Mouse (Mus musculus) liver, embryonic 15.5 days (tissue): Measurements from ENCODE around the gene Erh. TPM values are rescaled to one million over a fixed set of nuclear protein-coding genes. Genes with fewer than 3 reads are reported as not detected.

Source experiments
- ATAC-seq: fragments of 200-750 bp; cut with Nextera tagmentation; 2 replicates; pipeline ENCODE4 v1.8.0; 2017; ENCODE audit warnings: moderate number of reproducible peaks, mild to moderate bottlenecking, moderate library complexity; ENCODE audit not compliant: insufficient read depth
- H3K27ac ChIP-seq: fragments of 300-500 bp; sonication (generic); replicated peaks from 2 replicates; pipeline ENCODE4 v1.5.1; 2015; ENCODE audit warnings: mild to moderate bottlenecking, inconsistent platforms
- H3K27me3 ChIP-seq: fragments of 300-500 bp; sonication (generic); 2 replicates; pipeline ENCODE4 v1.6.1; 2015; ENCODE audit warnings: mild to moderate bottlenecking, inconsistent platforms
- H3K36me3 ChIP-seq: fragments of 300-500 bp; sonication (generic); replicated peaks from 2 replicates; pipeline ENCODE4 v1.6.1; 2015; ENCODE audit warnings: moderate library complexity, mild to moderate bottlenecking, inconsistent platforms
- H3K4me1 ChIP-seq: fragments of 300-500 bp; sonication (generic); replicated peaks from 2 replicates; pipeline ENCODE4 v1.6.1; 2015; ENCODE audit warnings: inconsistent platforms
- H3K4me2 ChIP-seq: fragments of 300-500 bp; sonication (generic); 2 replicates; pipeline ENCODE4 v1.6.1; 2015; ENCODE audit warnings: moderate library complexity, mild to moderate bottlenecking, inconsistent platforms
- H3K4me3 ChIP-seq: fragments of 300-500 bp; sonication (generic); replicated peaks from 2 replicates; pipeline ENCODE4 v1.5.1; 2015; ENCODE audit warnings: mild to moderate bottlenecking, inconsistent platforms
- H3K9ac ChIP-seq: fragments of 300-500 bp; sonication (generic); 2 replicates; pipeline ENCODE4 v1.6.1; 2015; ENCODE audit warnings: moderate library complexity, mild to moderate bottlenecking, inconsistent platforms
- H3K9me3 ChIP-seq: fragments of 300-500 bp; sonication (generic); replicated peaks from 2 replicates; pipeline ENCODE4 v1.6.1; 2016; ENCODE audit warnings: inconsistent platforms
- WGBS: fragments of 180-500 bp; shearing (Covaris S2); methylation state at CpG from one replicate; pipeline ENCODE4 v1.1.7; 2015; ENCODE audit warnings: mixed read lengths; ENCODE audit not compliant: insufficient replicate concordance; 5-methylcytosine and 5-hydroxymethylcytosine counted together
- polyA plus RNA-seq: library from polyadenylated mRNA; unstranded; fragments of >200 nt; fragmentation: Nextera tagmentation; extraction: Ambion mirVana; gene quantifications from 2 replicates; pipeline ENCODE4 v1.2.1, GENCODE M21; 2015

The Erh gene
- 103 and 115 TPM in 2 replicates for polyA plus RNA-seq

DNA sequence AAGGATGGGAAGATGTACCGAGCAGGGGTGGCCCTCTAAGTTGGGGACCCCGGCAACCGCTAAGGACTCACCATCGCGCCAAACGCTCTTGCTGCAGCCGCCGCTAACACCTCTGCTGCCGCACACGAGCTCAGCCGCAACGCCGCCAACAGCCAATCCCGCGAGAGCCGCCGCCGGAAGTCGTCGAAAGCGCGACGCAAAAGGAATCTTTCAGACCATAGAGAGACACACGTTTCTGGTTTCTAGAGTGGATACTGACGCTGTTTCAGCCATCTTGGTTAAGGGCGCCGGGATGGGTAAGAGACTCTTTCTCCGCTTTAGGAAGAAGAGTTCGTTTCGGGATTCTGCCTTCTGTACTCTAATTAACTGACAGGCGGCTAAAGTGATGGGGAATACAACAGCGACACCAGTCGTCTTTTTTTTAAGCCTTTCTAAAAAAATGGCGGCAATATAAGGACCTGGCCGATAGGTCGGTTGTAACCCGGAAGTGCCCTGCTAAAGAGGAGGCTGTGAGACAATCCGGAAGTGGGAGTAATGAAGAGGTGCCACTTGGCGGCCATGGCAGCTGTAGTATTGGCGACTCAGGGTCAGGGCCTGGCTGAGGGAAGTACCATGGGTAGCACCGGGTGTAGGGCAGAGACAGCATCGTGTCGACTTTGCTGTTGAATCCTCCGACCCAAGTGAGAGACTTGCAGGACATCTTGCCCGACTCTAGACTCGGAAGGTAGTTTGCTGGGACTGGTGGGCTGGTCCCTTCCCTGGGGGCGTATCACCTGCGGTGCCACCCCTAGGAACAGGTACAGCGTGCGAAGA, at the start of gene Erh, which contains the start of gene Slc39a9:
Gene Erh, minus strand, starts transcription at position 649 of the 813 bp plus-strand sequence.
Gene Slc39a9, plus strand, starts transcription at position 191 of the 813 bp plus-strand sequence.
- no peaks in the 10 kb centered on the region for H3K9me3 ChIP-seq
- H3K4me2 ChIP-seq = peak within 1 kb of the TSS; percentile 84
- H3K4me3 ChIP-seq = peak within 1 kb of the TSS; percentile 81
- under 1% methylated on average over 50 of the region's 50 CpGs for WGBS
- peak within 1 kb of the TSS; percentile 76 for H3K27ac ChIP-seq
- peaks cover 46% of the 10 kb centered on the region for H3K36me3 ChIP-seq
- H3K9ac ChIP-seq = peak within 1 kb of the TSS; percentile 86
- H3K27me3 ChIP-seq = no peaks in the 10 kb centered on the region
- H3K4me1 ChIP-seq = peaks cover 39% of the 10 kb centered on the region
- peak; percentile 96 for ATAC-seq

DNA sequence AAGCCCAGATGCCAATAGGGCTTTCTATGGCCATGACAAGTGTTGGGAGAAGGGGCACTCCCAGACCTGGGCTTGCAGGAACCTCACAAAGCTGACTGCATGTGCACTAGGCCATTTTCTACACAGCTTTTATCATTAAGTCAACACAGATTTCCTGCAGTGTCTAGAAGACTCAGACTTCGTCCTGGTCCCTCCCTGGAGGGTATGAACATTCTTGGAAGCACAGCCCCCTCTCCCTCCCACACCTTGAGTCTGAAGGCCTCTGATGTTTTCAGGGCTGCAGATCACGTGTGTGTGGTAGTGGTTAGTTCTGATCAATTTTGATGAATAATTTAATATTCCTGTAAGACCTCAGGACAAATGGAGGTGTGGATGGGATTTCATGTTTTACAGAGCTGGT, 49.6 kb upstream of the Erh start:
- no peak for ATAC-seq
- H3K9me3 ChIP-seq = no peaks in the 10 kb centered on the region
- WGBS = 34% methylated on average over 2 of the region's 2 CpGs
- no peak overlapping the region for H3K27ac ChIP-seq
- no peak overlapping the region for H3K4me3 ChIP-seq
- no peak overlapping the region for H3K9ac ChIP-seq
- H3K4me2 ChIP-seq = no peak overlapping the region
- H3K27me3 ChIP-seq = peaks cover 73% of the 10 kb centered on the region
- H3K4me1 ChIP-seq = peaks cover 21% of the 10 kb centered on the region
- no peaks in the 10 kb centered on the region for H3K36me3 ChIP-seq

DNA sequence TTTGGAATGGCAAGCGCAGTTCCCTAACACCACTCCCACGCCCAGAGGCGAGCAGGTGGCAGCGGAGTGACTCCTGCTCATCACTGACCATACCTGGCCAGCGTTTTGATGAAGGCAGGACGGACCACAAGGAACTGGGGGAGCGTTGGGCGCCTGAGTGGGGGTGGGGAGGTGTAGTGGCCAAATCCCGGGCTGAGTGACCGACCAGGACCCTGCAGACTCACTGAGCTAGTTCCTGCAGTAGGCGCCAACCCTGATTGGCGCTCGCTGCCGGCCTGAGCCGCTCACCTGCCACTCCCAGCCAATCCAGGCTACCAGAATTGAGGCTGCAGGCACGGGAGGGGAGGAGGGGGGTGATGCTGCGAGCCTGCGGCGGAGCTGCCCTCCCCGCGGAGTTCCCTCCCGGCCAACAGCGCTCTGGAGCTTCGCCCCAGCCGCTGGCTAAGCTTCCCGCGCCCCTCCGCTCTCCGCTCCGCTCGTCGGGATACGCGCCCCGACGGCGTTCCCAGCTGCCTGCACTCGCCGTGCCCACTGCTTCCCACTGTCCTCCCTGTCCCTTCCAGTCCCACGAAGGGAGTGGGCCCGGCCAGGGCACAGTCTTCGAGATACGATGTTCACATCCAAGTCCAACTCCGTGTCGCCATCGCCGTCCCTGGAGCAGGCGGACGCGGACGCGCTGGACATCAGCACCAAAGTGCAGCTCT, 48.3 kb upstream of the Erh start, which contains the start of gene Plekhd1:
Gene Plekhd1, plus strand, starts transcription at position 323 of the 704 bp plus-strand sequence.
- Histone ChIP-seq H3K9me3 (no peaks in the 10 kb centered on the region), H3K9ac (no peak within 1 kb of the TSS), H3K4me3 (peak within 1 kb of the TSS; percentile 42), H3K27ac (no peak within 1 kb of the TSS), H3K36me3 (no peaks in the 10 kb centered on the region), H3K4me2 (peak within 1 kb of the TSS; percentile 64), H3K4me1 (peaks cover 13% of the 10 kb centered on the region), H3K27me3 (peaks cover 73% of the 10 kb centered on the region)
- ATAC-seq = no peak
- WGBS = 3% methylated on average over 52 of the region's 52 CpGs

DNA sequence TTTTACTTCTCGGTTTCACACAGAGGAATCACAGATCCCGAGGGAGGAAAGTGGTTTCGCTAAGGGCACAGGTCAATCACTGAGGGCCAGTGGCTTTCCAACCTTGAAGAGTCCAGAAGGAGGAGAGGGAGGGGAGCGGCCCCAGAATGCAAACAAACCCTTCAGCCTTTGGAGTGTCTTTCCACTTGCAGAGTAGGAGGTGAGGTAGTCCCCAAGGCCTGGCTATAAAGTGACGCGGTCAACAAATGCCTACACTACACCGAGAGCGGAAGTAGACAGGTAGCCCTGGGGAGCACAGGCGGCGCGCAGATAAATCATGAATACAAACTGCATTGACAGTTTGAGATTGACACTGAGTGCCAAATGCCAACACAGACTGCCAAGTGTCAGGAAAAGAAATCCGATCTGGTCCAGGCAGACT, 47.5 kb upstream of the Erh start:
- H3K27me3 ChIP-seq = peaks cover 73% of the 10 kb centered on the region
- H3K4me1 ChIP-seq = peaks cover 13% of the 10 kb centered on the region
- 0 out of 2 replicates have a peak overlapping the region, but pooled peaks have one; percentile 64 for H3K4me2 ChIP-seq
- H3K4me3 ChIP-seq = no peak overlapping the region
- no peak overlapping the region for H3K9ac ChIP-seq
- 16% methylated on average over 12 of the region's 12 CpGs for WGBS
- H3K9me3 ChIP-seq = no peaks in the 10 kb centered on the region
- H3K36me3 ChIP-seq = no peaks in the 10 kb centered on the region
- H3K27ac ChIP-seq = no peak overlapping the region
- ATAC-seq = no peak

DNA sequence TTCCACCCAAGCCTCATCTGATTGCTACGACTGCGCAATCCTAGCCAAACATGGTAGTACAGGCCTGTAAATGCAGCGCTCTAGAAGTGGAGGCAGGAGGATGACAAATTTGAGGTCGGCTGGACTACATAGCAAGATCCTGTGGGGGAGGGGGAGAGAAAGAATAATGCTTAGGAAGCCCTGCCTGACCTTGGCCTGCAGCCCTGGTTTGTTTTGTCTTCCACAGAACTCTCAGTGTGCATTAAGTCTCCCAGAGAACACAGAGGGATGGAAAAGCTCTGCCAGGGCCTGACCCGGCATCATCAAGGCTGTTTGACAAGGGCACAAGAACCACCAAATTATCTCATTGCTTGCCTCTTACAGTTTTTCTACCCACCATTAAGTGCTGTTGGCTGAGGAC, 45.6 kb upstream of the Erh start:
- no peaks in the 10 kb centered on the region for H3K36me3 ChIP-seq
- H3K9me3 ChIP-seq = no peaks in the 10 kb centered on the region
- no peak overlapping the region for H3K27ac ChIP-seq
- H3K9ac ChIP-seq = no peak overlapping the region
- no peak overlapping the region for H3K4me2 ChIP-seq
- 55% methylated on average over 5 of the region's 5 CpGs for WGBS
- ATAC-seq = no peak
- H3K27me3 ChIP-seq = peaks cover 60% of the 10 kb centered on the region
- H3K4me3 ChIP-seq = no peak overlapping the region
- peaks cover 18% of the 10 kb centered on the region for H3K4me1 ChIP-seq

DNA sequence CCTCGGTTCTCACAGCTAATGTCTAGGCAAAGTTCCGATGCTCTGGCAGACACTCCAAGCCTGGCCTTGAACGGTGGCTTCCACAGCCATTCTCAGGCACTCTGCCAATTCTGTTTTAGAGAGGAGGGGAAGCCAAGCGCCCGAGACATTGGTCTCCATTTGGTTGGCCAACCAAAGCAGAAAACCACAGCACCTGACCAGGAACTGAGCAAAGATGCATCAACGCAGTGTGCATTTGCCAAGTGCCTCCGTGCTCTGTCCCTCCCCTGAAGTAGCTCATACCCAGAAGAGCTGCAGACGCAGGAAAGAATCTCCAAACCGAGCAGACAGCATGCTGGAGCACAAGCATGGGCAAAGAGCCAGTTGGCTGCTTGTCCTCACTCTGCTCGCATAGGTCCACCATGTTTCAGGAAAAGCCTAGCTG, 43.7 kb upstream of the Erh start:
- ATAC-seq = no peak
- Histone ChIP-seq H3K9me3 (no peaks in the 10 kb centered on the region), H3K4me1 (peaks cover 33% of the 10 kb centered on the region), H3K27me3 (peaks cover 41% of the 10 kb centered on the region), H3K27ac (no peak overlapping the region), H3K36me3 (no peaks in the 10 kb centered on the region), H3K9ac (no peak overlapping the region), H3K4me2 (no peak overlapping the region), H3K4me3 (no peak overlapping the region)
- 59% methylated on average over 10 of the region's 10 CpGs for WGBS

DNA sequence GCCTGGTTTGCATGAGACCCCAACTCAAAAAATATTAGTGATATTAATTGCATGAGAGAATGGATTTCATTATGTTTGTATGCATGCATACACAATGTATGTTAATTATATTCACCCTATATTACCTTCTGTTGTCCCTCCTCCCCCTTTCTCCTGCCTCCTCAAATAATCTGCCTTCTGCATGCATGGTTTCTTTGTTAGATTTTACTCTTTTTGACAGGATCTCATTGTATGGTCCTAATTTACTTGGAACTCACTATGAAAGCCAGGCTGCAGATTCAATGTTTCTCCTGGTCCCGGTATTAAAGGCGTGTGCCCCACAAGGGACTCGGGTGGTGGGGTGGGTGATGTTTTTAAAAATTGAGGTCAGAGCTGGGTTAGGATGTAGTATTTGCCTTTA, 40.2 kb upstream of the Erh start:
- Histone ChIP-seq H3K4me1 (peaks cover 26% of the 10 kb centered on the region), H3K27ac (0 out of 2 replicates have a peak overlapping the region, but pooled peaks have one; percentile 56), H3K27me3 (peaks cover 6% of the 10 kb centered on the region; the same call in 1 of the 2 replicates), H3K9ac (no peak overlapping the region), H3K4me2 (no peak overlapping the region), H3K4me3 (no peak overlapping the region), H3K36me3 (peaks cover 8% of the 10 kb centered on the region), H3K9me3 (no peaks in the 10 kb centered on the region)
- WGBS = 79% methylated on average over 3 of the region's 3 CpGs
- no peak for ATAC-seq

DNA sequence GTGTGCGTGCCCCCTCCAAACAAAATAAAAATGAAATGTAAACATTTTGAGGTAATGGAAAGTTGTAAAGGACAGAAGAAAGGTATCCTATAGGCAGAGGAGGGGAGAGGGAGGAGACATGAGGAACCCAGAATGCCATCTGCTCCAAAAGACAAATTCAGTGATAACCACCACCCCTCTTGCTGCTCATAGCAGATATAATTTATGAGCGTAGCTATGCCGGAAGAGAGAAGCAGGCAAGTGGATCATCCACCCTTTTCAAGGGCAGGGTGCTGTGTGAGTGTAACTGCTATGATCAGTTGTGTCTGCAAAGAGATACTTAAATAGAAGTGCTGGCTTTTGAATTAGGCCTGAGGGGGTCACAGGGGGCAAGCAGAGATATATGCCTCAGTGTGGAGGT, 39.4 kb upstream of the Erh start:
- WGBS = 39% methylated on average over 3 of the region's 3 CpGs
- Histone ChIP-seq H3K9ac (no peak overlapping the region), H3K9me3 (no peaks in the 10 kb centered on the region), H3K4me1 (peaks cover 26% of the 10 kb centered on the region), H3K36me3 (peaks cover 12% of the 10 kb centered on the region), H3K4me2 (no peak overlapping the region), H3K27me3 (no peaks in the 10 kb centered on the region), H3K27ac (peak overlapping the region; percentile 56; the same call in 1 of the 2 replicates), H3K4me3 (no peak overlapping the region)
- ATAC-seq = peak; percentile 88

DNA sequence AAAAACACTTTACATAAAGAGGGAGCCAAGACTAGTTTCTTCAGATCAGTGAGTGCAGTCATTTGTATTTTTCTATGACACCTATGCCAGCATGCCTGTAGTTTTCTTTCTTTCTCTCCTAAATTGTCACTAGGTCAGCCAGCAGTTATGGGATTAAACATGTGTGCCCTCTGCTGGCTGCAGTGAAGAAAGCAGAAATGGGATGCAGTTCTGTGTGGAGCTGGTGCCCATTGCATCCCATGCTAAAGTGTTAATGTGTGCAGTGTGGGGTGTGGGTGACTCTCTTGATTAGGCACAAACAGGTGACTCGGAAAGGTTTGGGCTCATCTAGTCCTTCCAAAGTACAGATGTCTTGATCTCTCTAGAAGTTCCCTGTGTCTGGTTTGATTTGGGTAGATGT, 37.2 kb upstream of the Erh start:
- 64% methylated on average over 1 of the region's 1 CpGs for WGBS
- ATAC-seq = no peak
- Histone ChIP-seq H3K9ac (no peak overlapping the region), H3K27me3 (no peaks in the 10 kb centered on the region), H3K9me3 (no peaks in the 10 kb centered on the region), H3K36me3 (peaks cover 30% of the 10 kb centered on the region), H3K4me3 (no peak overlapping the region), H3K4me2 (no peak overlapping the region), H3K27ac (no peak overlapping the region), H3K4me1 (peaks cover 26% of the 10 kb centered on the region)

DNA sequence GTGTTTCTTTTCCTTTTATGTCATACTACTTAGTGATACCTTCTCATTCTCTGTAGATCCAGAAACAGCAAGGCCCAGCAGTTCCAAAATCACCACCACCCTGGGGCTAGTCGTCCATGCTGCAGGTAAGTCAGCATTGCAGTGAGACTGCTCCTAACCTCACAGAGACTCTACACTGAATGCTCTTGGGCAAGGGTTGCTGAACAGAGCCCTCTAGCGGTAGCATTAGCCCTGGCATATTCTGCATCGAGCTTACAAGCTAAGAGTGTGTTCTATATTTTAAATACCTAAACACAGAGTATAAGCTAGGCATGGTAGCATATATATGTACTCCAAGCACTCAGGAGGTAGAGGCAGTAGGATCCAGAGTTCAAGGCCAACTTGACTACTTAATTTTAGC, 29.0 kb upstream of the Erh start:
- H3K36me3 ChIP-seq = peaks cover 63% of the 10 kb centered on the region
- no peak; the same call in 1 of the 2 replicates for ATAC-seq

DNA sequence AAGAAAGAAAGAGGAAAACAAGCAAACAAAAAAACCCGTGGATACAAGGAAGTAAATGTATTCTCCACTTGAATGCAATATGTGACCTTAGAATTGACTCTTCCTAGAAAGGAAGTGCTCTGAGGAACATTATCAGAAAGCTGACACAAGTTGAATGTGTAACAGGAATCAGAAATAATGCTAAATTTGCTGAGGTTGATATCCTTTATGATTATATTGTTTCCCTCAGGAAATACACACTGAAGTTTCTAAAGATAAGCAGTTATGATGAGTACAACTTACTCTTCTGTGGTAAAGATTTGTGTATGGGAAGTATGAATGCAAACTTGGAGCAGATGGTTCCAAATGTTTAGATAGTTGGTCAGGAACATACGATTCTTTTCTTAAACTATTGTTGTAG, 24.2 kb upstream of the Erh start:
- Histone ChIP-seq H3K27me3 (no peaks in the 10 kb centered on the region), H3K4me3 (no peak overlapping the region), H3K4me2 (no peak overlapping the region), H3K36me3 (peaks cover 52% of the 10 kb centered on the region), H3K9me3 (no peaks in the 10 kb centered on the region), H3K4me1 (0 out of 2 replicates have a peak, but pooled peaks cover 10% of the 10 kb centered on the region), H3K27ac (no peak overlapping the region), H3K9ac (no peak overlapping the region)
- 33% methylated on average over 2 of the region's 2 CpGs for WGBS
- ATAC-seq = no peak

More for the DNA sequence above, 29.0 kb upstream of the Erh start:
- H3K4me3 ChIP-seq = no peak overlapping the region
- 15% methylated on average over 3 of the region's 3 CpGs for WGBS
- no peak overlapping the region for H3K9ac ChIP-seq
- H3K27me3 ChIP-seq = no peaks in the 10 kb centered on the region
- no peaks in the 10 kb centered on the region for H3K9me3 ChIP-seq
- H3K4me2 ChIP-seq = no peak overlapping the region
- no peak overlapping the region for H3K27ac ChIP-seq
- no peaks in the 10 kb centered on the region for H3K4me1 ChIP-seq
